Mouse (Mus musculus) 3134 (cell line): Measurements from ENCODE around the gene Ttc34.

Source experiments
- DNase-seq: peaks from one replicate; pipeline ENCODE4 v3.0.0-alpha.2; 2011; ENCODE audit warnings: low spot score; ENCODE audit not compliant: insufficient read length; ENCODE audit errors: extremely low read depth

The Ttc34 gene

DNA sequence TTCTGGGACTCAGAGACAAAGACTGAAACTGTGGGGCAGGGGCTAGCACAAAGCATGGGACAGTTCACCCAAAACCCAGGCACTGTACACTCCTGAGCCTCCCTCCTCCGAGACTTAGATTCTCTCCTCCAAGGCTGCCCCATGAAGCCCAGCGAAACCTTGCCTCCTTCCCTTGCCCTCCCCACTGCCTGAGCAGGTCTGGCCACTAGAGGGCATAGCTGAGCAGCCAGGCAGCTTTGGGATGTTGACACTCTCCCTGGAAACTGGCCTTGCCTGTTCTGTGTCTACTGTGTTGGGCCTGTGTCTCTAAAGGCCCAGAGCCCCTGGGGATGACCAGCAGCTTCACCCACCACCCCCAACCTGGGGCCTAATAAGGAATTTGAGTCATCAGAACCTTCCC, at the start of gene Ttc34:
Ttc34 (plus strand) TSS at position 290 of the 400 bp plus-strand sequence.
- DNase-seq, result no peak

DNA sequence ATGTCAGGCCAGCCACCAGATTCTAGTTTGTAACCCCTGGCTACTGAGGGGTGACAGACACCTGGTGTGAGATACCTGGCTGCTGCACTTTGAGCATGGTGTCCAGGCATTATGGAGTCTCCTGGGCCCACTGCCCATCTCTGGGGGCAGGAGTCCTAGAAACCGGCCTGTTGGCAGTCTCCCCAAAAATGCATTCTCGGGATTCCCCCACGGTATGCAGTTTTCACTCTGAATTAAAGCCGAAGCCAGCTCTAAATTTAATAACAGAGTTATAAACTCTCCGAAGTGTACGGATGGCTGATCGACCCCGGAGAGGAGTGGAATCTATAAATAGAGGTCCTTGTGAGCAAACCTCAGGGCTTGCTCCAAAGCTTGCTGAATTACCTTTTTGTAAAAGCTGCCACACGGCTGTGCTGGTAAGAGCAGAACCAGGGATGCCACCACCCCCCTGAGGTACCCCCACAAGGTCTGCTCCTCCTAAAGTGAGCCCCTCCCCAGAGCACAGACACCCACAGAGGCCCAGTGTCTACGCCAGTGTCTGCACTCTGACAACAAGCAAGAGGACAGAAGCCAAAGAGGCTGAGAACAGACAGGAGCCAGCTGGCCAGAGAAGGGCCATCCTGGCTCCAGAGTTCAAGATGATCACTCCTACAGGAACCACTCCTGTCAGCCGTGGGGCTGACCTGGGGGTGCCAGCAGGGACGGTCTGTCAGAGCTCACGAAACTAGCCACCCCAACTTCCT, 49.1 kb upstream of the Ttc34 start:
- DNase-seq, result no peak

DNA sequence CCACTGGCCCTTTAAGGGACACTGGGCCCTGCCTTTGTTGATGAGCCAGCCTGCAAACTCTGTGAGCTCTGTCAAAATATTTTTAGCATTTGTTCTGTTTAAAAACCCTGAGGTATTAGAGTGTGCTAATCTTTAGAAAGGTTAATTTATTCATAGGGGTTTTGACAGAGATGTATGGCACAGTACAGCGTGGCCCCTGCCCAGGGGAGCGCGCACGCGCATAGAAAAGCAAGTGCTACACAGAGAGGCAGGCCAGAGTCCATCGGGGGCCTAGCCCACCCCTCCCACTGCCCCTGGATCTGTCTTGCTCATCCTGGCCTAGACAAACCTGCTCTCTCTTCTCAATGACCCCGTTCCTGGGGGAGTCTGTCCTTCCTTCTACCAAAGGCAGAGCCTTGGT, 45.4 kb upstream of the Ttc34 start:
- DNase-seq, result no peak

DNA sequence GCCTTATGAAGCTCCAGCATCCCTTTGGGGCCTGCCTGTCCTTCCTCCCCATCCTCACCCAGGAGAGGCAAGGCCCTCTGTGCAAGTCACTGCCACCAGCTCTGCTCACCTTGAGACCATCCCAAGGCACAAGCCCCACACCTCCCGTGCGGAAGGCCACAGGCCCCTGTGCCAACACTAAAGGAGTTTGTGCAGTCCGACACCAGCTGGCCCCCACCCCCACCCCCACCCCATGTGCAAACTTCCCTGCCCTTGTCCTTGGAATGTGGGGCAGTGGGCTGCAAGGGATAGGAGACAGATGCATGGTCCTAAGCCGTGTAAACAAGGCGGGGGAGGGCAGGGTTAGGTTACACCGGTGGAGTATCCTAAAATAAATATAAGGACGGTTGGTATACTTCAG, 43.8 kb upstream of the Ttc34 start:
- DNase-seq, result no peak

DNA sequence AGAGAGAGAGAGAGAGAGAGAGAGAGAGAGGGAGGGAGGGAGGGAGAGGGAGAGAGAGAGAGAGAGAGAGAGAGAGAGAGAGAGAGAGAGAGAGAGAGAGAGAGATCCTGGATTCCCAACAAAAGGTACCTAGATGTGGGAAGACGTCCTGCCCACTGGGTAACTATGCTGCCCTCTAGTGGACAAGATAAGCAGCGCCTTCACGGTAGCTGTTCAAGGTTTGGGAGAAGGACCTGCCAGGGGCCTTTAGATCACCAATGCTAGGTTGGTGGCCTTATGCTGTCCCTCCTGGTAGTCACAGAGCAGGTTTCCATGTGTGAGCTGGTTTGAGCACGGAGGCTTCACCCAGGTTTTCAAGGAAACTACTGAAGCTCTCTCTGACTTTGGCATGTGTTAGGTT, 39.4 kb upstream of the Ttc34 start:
- no peak for DNase-seq

DNA sequence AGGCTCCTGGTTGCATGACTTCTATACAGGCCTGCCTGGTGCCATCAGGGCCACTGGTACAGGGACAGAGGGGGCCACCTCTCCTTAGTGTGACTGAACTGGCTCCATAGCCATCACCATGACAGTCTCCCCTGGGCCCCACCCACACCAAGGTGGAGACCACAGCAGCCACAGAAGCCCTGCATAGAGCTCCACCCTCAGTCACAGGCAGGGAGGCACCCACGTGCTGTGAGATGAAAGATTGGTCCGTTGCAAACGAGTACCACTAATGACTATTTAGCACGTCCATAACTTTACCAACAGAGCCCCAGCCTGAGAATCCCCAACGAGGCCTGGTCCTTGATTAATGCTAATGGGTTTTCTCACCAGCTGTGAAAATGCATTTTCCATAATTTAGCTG, 36.7 kb upstream of the Ttc34 start:
- DNase-seq, result no peak

DNA sequence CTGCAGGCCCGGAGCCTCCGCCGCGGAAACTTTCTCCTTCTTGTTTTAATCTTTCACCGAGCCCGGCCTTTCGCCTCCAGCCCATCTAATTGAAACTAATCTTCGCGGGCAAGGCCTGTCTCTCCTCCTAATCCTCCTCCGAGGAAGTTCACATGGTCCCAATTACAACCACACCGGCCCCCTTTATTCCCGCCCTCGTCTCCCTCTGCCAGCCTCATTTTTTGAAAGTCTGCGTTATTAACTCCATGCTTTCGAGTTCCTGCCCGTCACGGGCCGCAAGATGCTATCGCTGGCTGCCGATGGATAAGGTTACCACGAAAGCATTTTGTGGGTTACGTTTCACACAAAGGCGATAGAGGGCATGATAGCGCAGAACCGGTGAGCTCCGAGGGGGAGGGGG, 35.0 kb upstream of the Ttc34 start:
- no peak for DNase-seq

DNA sequence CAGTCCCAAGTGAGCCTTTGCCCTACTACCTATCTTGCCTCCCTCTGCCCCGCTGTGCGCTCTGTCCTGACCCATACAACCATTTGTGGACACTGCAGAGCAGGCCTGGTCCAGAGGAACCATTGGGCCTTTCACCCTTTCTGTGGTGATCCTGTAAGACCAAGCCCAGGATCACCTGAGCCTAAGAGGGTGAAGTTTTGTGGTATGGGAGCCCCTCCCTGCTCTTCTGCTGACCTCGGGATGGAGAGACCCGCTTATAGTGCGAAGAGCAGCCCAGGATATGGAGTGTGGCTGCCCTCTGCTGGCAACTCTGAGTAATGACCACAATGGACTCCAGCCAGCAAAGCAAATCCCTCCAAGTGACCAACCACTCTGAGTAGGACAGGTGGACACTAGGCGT, 11.6 kb upstream of the Ttc34 start:
- no peak for DNase-seq

DNA sequence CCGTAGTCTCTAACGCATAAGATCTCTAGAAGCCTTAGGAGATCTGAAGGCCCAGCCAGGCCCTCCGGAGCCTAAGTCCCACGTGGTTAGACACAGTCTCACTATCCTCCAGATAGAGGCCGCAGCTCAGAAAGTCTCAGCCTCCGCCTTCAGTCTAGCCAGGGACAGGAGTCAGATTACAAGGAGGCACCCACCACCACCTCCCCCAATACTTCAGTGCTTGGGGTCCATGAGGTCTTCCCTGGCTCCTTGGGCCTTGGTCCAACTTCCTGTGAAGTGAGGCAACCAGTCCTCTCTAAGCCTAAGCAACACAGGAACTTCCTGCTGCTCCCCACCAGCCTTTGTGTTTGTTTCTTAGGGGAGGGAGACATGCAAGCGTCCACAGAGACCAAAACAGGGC, 11.0 kb upstream of the Ttc34 start:
- no peak for DNase-seq

DNA sequence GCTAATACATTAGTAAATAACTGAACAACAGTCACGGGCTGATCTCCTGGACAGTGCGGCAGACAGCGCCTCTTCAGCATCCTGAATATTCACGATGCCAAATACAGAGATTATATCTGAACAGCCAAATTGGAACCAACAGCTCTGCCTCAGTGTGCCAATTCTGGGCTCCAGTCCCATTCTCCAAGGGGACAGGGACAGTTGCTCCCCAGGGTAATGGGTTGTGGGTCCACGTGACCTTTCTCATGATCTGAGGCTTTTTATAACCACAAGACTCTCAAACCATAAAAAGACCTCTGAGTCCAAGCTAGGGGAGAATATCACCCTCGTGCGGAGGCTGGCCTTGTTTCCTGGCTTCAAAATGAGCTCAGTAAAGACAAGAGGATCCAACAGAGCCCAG, 10.1 kb upstream of the Ttc34 start:
- DNase-seq, result no peak

DNA sequence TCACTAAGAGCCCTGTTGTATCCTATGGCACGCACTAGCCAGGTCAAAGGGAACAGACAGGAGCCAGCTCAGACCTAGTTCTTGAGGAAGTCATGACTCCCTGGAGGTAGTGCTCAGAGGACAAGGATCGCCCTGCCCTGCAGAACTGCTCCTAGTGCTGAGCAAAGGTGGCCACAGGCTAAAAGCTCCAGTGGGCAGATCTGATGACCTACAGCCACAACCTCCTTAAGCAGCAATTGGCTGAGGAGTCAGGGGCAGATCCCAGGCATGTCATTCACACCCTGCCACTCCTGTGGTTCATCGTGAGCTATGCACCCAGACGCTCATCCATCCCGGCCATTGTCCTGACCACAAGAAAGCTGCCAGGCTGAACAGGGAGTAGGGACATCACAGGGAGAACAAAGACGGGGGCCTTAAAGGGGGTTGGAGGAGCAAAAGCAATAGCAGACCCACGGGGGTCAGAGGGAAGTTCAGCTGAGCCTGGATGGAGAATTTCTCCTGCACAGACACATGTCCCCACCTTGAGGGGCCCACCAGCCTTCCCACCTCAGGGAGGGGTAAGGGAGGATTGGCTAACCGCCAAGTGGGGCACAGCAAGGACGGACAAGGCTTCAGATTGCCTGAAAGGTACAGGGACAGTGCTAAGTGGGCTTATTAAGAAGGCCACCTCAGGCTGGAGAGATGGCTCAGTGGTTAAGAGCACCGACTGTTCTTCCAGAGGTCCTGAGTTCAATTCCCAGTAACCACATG, 9.2 kb upstream of the Ttc34 start:
- no peak for DNase-seq

DNA sequence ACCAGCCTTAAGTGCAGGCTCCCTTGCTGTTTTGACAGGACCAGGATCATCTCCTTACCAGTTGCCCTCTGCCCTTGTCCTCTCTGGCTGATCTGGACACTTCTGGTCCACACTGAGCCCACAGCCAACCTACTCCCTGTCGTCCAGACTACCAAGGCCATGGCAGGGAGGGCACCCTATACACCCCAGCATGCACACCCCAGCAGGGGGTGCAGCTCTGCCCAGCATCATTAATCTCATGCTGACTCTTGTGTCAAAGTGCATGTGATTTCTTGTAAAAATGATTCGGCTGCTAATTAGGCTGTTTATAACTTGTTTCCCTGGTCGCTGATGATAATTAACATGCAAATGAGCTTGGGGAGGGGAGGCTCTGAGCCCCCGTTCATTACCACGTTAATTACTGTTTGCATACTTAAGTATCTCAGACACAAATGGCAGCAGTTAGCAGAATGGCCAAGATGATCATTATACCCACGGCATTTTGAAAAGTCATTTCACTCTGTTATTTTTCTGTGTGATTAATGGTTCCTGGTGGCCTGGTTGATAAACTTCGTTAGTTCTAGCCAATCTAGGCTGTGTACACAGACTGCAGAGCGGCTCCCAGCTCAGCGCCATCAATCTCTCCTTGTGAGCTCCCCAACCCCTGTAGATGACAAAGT, 5.2 kb upstream of the Ttc34 start:
- no peak for DNase-seq

DNA sequence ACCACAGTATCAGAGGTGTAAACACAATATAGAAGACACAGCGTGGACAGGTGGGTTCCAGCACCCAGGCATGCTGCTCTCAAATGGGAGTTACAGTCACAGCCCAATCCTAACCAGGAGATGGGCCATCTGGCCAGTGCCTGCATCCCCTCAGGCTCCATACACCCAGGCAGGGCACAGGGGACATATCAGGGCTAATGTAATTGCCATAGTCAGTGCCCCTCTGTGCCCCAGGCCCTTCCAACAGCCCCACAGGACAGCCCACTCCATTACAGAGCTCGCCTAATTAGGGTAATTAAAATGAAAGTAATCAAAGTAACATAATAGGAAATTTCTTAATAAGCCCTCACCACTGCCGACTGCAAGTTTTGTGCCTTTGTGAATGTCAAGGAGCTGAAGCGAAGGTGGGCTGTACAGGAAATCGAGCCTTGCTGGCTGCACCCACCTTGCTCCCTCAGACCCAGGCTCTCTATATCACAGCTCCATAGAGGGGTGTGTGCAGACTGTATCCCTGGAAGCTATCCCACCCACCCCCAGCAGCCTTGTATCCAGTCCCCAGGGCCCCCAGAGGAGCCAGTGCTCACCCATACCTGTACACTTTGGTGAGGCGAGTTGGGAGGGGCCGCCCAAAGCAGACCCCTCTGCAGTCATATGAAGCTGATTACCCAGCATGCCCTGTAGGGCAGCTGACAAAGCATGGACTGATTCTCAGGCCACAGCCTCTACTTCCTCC, 910 bp upstream of the Ttc34 start:
- DNase-seq, result no peak

DNA sequence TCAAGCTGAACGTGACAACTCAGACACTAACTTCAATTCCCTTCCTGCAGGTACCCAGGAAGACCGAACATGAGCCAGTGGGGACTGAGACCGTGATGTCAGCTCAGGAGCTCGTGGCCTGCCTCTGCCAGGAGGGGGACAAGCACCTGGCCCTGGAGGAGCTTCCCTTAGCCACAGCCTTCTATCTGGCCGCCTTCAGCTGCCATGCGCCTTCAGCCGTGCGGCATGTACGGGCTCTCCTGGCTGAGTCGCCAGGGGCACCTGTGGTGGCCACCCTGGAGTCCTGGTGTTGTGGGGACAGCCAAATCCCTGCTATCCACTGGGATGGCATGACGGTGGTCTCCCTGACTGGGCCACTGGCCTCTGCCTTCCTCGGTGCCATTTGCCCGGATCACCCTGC, 1.5 kb downstream of the Ttc34 start:
- DNase-seq, result no peak

DNA sequence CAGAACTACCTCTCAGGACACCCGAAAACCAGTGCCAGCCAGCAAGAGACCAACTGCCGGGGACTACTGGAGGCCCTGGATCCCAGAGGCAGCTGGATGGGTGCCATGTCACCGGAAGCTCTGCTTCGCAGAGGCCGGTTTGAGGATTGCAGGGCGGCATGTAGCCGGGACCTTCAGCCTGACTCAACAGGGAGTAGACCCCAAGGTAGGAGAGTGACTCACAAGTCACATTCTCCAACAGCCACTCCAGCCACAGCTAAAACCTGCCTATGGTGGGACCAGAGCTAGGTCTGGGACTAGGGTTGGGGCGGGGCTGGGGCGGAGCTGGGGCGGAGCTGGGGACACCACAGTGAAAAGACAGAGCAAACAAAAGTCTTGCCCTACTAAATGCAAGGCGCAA, 2.1 kb downstream of the Ttc34 start:
- no peak for DNase-seq

DNA sequence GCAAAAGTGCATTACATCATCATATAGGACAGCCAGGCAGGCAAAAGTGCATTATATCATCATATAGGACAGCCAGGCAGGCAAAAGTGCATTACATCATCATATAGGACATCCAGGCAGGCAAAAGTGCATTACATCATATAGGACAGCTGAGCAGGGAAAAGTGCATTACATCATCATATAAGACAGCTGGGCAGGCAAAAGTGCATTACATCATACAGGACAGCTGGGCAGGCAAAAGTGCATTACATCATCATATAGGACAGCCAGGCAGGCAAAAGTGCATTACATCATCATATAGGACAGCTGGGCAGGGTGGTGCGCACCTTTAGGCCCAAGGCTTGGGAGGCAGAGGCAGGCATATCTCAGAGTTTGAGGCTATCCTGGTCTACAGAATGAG, 15.4 kb downstream of the Ttc34 start:
- no peak for DNase-seq

DNA sequence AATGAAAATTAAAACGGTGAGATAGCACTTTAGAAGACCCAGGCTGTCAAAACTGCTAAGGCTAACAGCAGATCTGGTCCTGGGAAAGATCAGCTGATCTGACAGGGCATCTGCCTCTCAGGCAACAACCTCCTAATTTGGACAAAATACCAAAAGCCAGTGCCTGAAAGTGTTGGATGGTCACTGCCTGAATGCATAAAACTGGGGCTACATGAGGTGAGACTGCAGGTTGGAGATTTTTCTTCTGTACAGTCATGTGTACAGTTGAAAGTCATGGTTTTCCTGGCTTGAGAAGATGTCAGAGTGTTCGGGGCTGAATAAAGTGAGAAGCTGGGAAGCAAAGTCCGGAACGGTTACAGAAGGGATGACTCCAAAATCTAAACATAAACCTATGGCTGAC, 16.6 kb downstream of the Ttc34 start:
- DNase-seq, result no peak

DNA sequence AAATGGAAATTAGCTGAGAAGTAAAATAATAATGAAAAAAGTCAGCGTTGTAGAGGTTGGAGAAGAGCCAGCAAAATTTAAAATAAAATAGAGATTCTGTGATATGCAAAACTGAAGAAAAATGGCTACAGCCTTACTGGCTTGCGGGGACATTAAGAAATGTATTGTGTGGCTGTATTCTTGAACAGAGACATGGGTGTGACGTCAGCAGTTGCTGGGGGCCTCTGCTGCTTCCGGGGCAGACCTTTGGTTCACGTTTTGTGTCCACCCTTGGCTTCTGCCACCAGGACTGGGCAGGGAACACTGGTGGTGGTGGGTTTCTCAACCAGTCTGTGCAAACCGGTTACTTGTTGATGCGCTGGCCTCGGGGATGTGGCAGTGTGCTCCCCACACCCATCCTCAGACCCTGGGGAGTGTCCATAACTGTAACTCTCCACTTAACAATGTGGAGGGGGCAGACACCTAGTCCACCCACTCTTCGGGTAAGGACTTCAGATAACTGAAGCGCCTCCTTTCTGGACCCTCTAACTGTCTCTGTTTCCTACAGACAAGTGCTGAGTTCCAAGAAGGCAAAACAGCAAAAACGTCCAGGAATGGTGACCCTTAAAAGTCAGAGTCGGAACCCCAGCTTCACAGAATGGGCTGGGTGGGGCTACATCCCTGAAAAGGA, 17.6 kb downstream of the Ttc34 start:
- no peak for DNase-seq

DNA sequence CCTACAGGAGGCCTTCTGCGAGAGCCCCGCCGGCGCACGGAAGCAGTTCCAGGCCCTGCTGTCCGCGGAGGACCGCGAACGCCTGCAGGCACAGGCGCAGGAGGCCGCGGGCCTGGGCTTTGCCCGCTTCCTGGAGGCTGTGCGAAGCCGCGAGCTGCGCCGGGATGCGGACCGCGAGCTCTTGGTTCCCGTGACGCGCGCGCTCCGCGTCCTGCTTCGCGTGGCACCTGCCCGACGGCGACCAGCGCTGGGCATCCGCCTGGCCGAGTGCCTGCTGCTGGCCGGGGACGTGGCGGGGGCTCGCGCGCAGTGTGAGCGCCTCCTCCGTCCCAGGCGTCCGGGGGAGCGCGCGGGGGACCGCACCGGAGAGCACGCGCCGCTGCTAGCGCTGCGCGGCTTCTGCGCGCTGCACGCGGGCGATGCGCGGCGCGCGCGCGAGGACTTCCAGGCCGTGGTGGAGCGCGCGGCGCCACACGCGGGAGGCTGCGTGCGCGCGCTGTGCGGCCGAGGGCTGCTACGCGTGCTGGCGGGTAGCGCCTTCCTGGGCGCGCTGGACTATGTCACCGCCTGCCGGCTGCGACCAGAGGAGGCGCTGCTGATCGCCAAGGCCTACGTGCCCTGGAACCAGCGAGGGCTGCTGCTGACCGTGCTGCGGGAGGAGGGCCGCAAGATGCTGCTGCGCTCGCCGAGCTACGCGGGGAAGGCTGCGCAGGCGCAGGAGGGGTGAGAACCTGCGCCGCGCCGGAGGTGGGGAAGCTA, 18.6 kb downstream of the Ttc34 start:
- no peak for DNase-seq

DNA sequence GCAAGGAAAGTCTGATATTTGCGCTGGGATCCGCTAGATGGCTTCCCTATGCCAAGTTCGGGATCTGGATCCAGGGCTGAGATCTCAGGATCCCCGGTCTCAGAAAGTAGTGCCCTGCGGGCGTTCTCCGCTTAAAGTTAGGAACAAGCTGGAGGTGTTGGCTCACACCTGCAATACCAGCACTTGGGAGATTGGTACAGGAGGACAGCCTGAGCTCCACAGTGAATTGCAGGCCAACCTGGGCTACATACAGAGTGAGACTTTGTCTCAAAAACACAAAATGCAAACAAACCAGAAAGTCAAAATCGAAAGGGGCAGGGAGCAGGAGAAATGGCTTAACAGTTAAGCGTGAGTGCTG, 19.2 kb downstream of the Ttc34 start:
- DNase-seq, result no peak
